19 mouse cellular contexts compared by ENCODE assay signal in genomic region chr11:90284079-90284478, GRCm38 (mm10). TPM values are rescaled to one million over a fixed set of nuclear protein-coding genes. Genes with fewer than 3 reads are reported as not detected.
DNase-seq lines count a peak whose midpoint lies in the region; TF ChIP-seq lines count a peak whose summit lies in the region.
"Had no signal": no experiment of that assay in that cellular context is flagged by ENCODE, and none has a peak within 500 bp of the region (broad histone marks: within the 10 kb centered on the region; RNA-seq: fewer than 3 reads in every experiment).

No protein-coding gene starts in this region.

- H3K27ac ChIP-seq in left cerebral cortex, adult 2 months: peak overlapping the region; percentile 59
- H3K27ac ChIP-seq: embryonic facial prominence, embryonic 13.5 days; embryonic facial prominence, embryonic 15.5 days; forebrain, embryonic 10.5 days; forebrain, embryonic 12.5 days had no signal

- no peak overlapping the region for H3K4me3 ChIP-seq in left cerebral cortex, adult 2 months
- H3K4me3 ChIP-seq: embryonic facial prominence, embryonic 13.5 days; embryonic facial prominence, embryonic 15.5 days; erythroblast, embryonic 14.5 days; forebrain, embryonic 10.5 days; forebrain, embryonic 12.5 days had no signal

- TF ChIP-seq CTCF in left cerebral cortex, adult 2 months (IDR thresholded peaks at IDR 0.05): no peak

- DNase-seq in left cerebral cortex, adult 2 months (ENCODE audit: extremely low spot score in 1 of 2, low spot score in 2 of 2): no peak
- no peak for DNase-seq in left cerebral cortex, adult 18-20 months (ENCODE audit: low spot score in 2 of 2)
- DNase-seq in brain, adult 2 months (ENCODE audit: low read depth, low spot score): peak; percentile 37
- no peak for DNase-seq in gastrocnemius, postnatal 36 days
- DNase-seq in cerebellum, postnatal 14 days: no peak
- DNase-seq: adrenal gland, adult 8-10 months; adrenal gland, postnatal 14 days; adrenal gland, postnatal 36 days; cerebellum, adult 11 months; cerebellum, adult 18-20 months; cerebellum, adult 8-10 months; cerebellum, adult 9-11 months; cerebellum, postnatal 25 days; embryo, embryonic 11 days had no signal

- intact Hi-C loops in left cerebral cortex, adult 2 months (cut with DNase I): no loop called here
- intact Hi-C loops in gastrocnemius, postnatal 36 days (cut with DNase I): no loop called here

RNA-seq across cellular contexts. Expression of gene Mmd, which starts 34.8 kb away (rescaled TPM):
- 100 to 1,000 TPM; 222 to 227 TPM for total RNA-seq in left cerebral cortex, adult 2 months (2021)
- 100 to 1,000 TPM; 217 TPM for total RNA-seq in left cerebral cortex, adult 18-20 months (2021)
- total RNA-seq in gastrocnemius, postnatal 36 days (2021): 1 to 10 TPM; 9.1 to 9.3 TPM

Comparison
In these comparisons a context has a peak if more than half of its experiments do, and no peak if none do; other contexts are left out.
1. RNA of gene Mmd, which starts 34.8 kb away (total RNA-seq): 222 to 227 TPM in left cerebral cortex, adult 2 months and 217 TPM in left cerebral cortex, adult 18-20 months; 9.1 to 9.3 TPM in gastrocnemius, postnatal 36 days; every median in the first group is over 10 times any median in the second.